Mouse (Mus musculus): Measurements from ENCODE around the gene Dnajc22. TPM values are rescaled to one million over a fixed set of nuclear protein-coding genes. Genes with fewer than 3 reads are reported as not detected.

Gene Dnajc22
- polyA plus RNA-seq, 1 experiment: 0.78 TPM

GRCm38 (mm10) chr15:99105238-99105637 is 12.3 kb downstream of the Dnajc22 start:
- TF ChIP-seq MYOG (IDR thresholded peaks at IDR 0.05; ENCODE audit: control insufficient read depth in 1 of 3, insufficient read depth in 1 of 3, insufficient read length in 2 of 3, low read depth in 2 of 3) (no peak), E2F4 (IDR thresholded peaks at IDR 0.05; ENCODE audit: insufficient read depth) (no peak), POLR2AphosphoS2 (IDR thresholded peaks at IDR 0.05; ENCODE audit: insufficient read length, low read depth) (no peak), SRF (IDR thresholded peaks at IDR 0.05; ENCODE audit: control insufficient read depth, insufficient read length, low read depth) (no peak), CEBPB (IDR thresholded peaks at IDR 0.05; ENCODE audit: insufficient read depth, poor library complexity, severe bottlenecking) (no peak), REST (IDR thresholded peaks at IDR 0.05; ENCODE audit: insufficient read depth, insufficient read length) (no peak), USF1 (IDR thresholded peaks at IDR 0.05; ENCODE audit: low read depth) (no peak), TCF3 (IDR thresholded peaks at IDR 0.05; ENCODE audit: insufficient read length, low read depth) (no peak), MAX (IDR thresholded peaks at IDR 0.05; ENCODE audit: low read depth) (no peak), POLR2A (IDR thresholded peaks at IDR 0.05; ENCODE audit: insufficient read length, low read depth) (no peak), TCF12 (IDR thresholded peaks at IDR 0.05; ENCODE audit: insufficient read depth, poor library complexity, severe bottlenecking) (no peak), MYOD1 (IDR thresholded peaks at IDR 0.05; ENCODE audit: control insufficient read depth in 1 of 3, insufficient read length in 2 of 3, low read depth in 2 of 3) (no peak)
- Histone ChIP-seq H3K4me3 (no peak overlapping the region), H3ac (ENCODE audit: control insufficient read depth, insufficient read length) (no peak overlapping the region), H3K27me3 (ENCODE audit: control insufficient read depth, insufficient read depth, insufficient read length) (no peaks in the 10 kb centered on the region), H3K36me3 (ENCODE audit: control insufficient read depth, insufficient read depth) (no peaks in the 10 kb centered on the region), H3K79me2 (ENCODE audit: control insufficient read depth, insufficient read depth) (no peaks in the 10 kb centered on the region), H3K4me2 (ENCODE audit: low read depth) (no peak overlapping the region)

GRCm38 (mm10) chr15:99107866-99108265 is 14.9 kb downstream of the Dnajc22 start:
- H3K36me3 ChIP-seq (ENCODE audit: control insufficient read depth, insufficient read depth): no peaks in the 10 kb centered on the region
- no peak overlapping the region for H3K4me3 ChIP-seq
- no peaks in the 10 kb centered on the region for H3K27me3 ChIP-seq (ENCODE audit: control insufficient read depth, insufficient read depth, insufficient read length)
- no peak overlapping the region for H3ac ChIP-seq (ENCODE audit: control insufficient read depth, insufficient read length)
- no peak for TF ChIP-seq MYOG (IDR thresholded peaks at IDR 0.05; ENCODE audit: control insufficient read depth in 1 of 3, insufficient read depth in 1 of 3, insufficient read length in 2 of 3, low read depth in 2 of 3)
- no peak for TF ChIP-seq CEBPB (IDR thresholded peaks at IDR 0.05; ENCODE audit: insufficient read depth, poor library complexity, severe bottlenecking)
- TF ChIP-seq POLR2AphosphoS2 (IDR thresholded peaks at IDR 0.05; ENCODE audit: insufficient read length, low read depth): no peak
- TF ChIP-seq SRF (IDR thresholded peaks at IDR 0.05; ENCODE audit: control insufficient read depth, insufficient read length, low read depth): no peak
- TF ChIP-seq MAX (IDR thresholded peaks at IDR 0.05; ENCODE audit: low read depth): no peak
- TF ChIP-seq USF1 (IDR thresholded peaks at IDR 0.05; ENCODE audit: low read depth): no peak
- no peak for TF ChIP-seq MYOD1 (IDR thresholded peaks at IDR 0.05; ENCODE audit: control insufficient read depth in 1 of 3, insufficient read length in 2 of 3, low read depth in 2 of 3)
- TF ChIP-seq REST (IDR thresholded peaks at IDR 0.05; ENCODE audit: insufficient read depth, insufficient read length): no peak
- no peak for TF ChIP-seq POLR2A (IDR thresholded peaks at IDR 0.05; ENCODE audit: insufficient read length, low read depth)
- no peak for TF ChIP-seq TCF3 (IDR thresholded peaks at IDR 0.05; ENCODE audit: insufficient read length, low read depth)
- TF ChIP-seq TCF12 (IDR thresholded peaks at IDR 0.05; ENCODE audit: insufficient read depth, poor library complexity, severe bottlenecking): no peak
- no peak for TF ChIP-seq E2F4 (IDR thresholded peaks at IDR 0.05; ENCODE audit: insufficient read depth)
- H3K79me2 ChIP-seq (ENCODE audit: control insufficient read depth, insufficient read depth): no peaks in the 10 kb centered on the region
- no peak overlapping the region for H3K4me2 ChIP-seq (ENCODE audit: low read depth)

DNA sequence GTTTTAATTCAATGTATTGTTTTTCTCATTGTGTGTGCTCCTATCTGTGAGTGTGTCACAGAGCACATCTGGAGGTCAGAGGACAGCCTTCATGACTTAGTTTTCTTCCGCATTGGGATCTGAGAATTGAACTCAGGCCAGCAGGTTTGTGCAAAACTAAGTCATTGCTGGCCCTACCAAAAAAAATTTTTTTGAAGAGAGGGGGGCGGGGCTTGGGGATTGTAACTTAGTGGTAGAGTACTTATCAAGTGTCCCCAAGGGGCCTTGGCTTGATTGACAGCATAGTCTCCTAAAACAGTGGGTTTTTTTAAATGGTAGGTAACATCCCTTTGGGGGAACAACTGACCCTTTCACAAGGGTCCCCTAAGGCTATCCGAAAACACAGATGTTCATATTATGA is 18.2 kb downstream of the Dnajc22 start:
- no peak overlapping the region for H3K4me2 ChIP-seq (ENCODE audit: low read depth)
- no peak for TF ChIP-seq USF1 (IDR thresholded peaks at IDR 0.05; ENCODE audit: low read depth)
- TF ChIP-seq TCF12 (IDR thresholded peaks at IDR 0.05; ENCODE audit: insufficient read depth, poor library complexity, severe bottlenecking): no peak
- no peak for TF ChIP-seq POLR2AphosphoS2 (IDR thresholded peaks at IDR 0.05; ENCODE audit: insufficient read length, low read depth)
- no peak for TF ChIP-seq SRF (IDR thresholded peaks at IDR 0.05; ENCODE audit: control insufficient read depth, insufficient read length, low read depth)
- no peak for TF ChIP-seq POLR2A (IDR thresholded peaks at IDR 0.05; ENCODE audit: insufficient read length, low read depth)
- no peak for TF ChIP-seq E2F4 (IDR thresholded peaks at IDR 0.05; ENCODE audit: insufficient read depth)
- no peak for TF ChIP-seq MYOG (IDR thresholded peaks at IDR 0.05; ENCODE audit: control insufficient read depth in 1 of 3, insufficient read depth in 1 of 3, insufficient read length in 2 of 3, low read depth in 2 of 3)
- TF ChIP-seq MAX (IDR thresholded peaks at IDR 0.05; ENCODE audit: low read depth): no peak
- TF ChIP-seq REST (IDR thresholded peaks at IDR 0.05; ENCODE audit: insufficient read depth, insufficient read length): no peak
- no peak for TF ChIP-seq CEBPB (IDR thresholded peaks at IDR 0.05; ENCODE audit: insufficient read depth, poor library complexity, severe bottlenecking)
- no peak for TF ChIP-seq MYOD1 (IDR thresholded peaks at IDR 0.05; ENCODE audit: control insufficient read depth in 1 of 3, insufficient read length in 2 of 3, low read depth in 2 of 3)
- TF ChIP-seq TCF3 (IDR thresholded peaks at IDR 0.05; ENCODE audit: insufficient read length, low read depth): no peak
- H3ac ChIP-seq (ENCODE audit: control insufficient read depth, insufficient read length): no peak overlapping the region
- H3K79me2 ChIP-seq (ENCODE audit: control insufficient read depth, insufficient read depth): no peaks in the 10 kb centered on the region
- no peaks in the 10 kb centered on the region for H3K27me3 ChIP-seq (ENCODE audit: control insufficient read depth, insufficient read depth, insufficient read length)
- H3K4me3 ChIP-seq: no peak overlapping the region
- H3K36me3 ChIP-seq (ENCODE audit: control insufficient read depth, insufficient read depth): no peaks in the 10 kb centered on the region

GRCm38 (mm10) chr15:99111809-99112208 is 18.8 kb downstream of the Dnajc22 start:
- no peaks in the 10 kb centered on the region for H3K79me2 ChIP-seq (ENCODE audit: control insufficient read depth, insufficient read depth)
- no peaks in the 10 kb centered on the region for H3K27me3 ChIP-seq (ENCODE audit: control insufficient read depth, insufficient read depth, insufficient read length)
- no peak overlapping the region for H3K4me2 ChIP-seq (ENCODE audit: low read depth)
- TF ChIP-seq MAX (IDR thresholded peaks at IDR 0.05; ENCODE audit: low read depth): no peak
- no peak for TF ChIP-seq USF1 (IDR thresholded peaks at IDR 0.05; ENCODE audit: low read depth)
- no peak for TF ChIP-seq MYOG (IDR thresholded peaks at IDR 0.05; ENCODE audit: control insufficient read depth in 1 of 3, insufficient read depth in 1 of 3, insufficient read length in 2 of 3, low read depth in 2 of 3)
- no peak for TF ChIP-seq TCF3 (IDR thresholded peaks at IDR 0.05; ENCODE audit: insufficient read length, low read depth)
- TF ChIP-seq MYOD1 (IDR thresholded peaks at IDR 0.05; ENCODE audit: control insufficient read depth in 1 of 3, insufficient read length in 2 of 3, low read depth in 2 of 3): no peak
- H3K4me3 ChIP-seq: no peak overlapping the region
- no peak overlapping the region for H3ac ChIP-seq (ENCODE audit: control insufficient read depth, insufficient read length)
- no peaks in the 10 kb centered on the region for H3K36me3 ChIP-seq (ENCODE audit: control insufficient read depth, insufficient read depth)
